Mouse (Mus musculus) left cerebral cortex, postnatal 25 days (tissue): ENCODE measurements at regions not wholly inside any gene's neighbourhood (a gene's known extent, or its start where the extent isn't known, plus 50 kb on each side); places are given as distances from the start of the nearest gene placed in this dataset.
A peak's percentile ranks its signal among the peaks of the same experiment; 100 is the strongest.

ENCODE experiments used
- DNase-seq, 2 experiments: peaks; one replicate each; pipeline ENCODE4 v3.0.0; 2022; ENCODE audit warnings: low spot score in 2 of 2, mixed read lengths in 1 of 2
- intact Hi-C: fragments of 180-260 bp; cut with DNase I; formaldehyde crosslinking; loops from one replicate; pipeline ENCODE4 v1.15.1; 2025

DNA sequence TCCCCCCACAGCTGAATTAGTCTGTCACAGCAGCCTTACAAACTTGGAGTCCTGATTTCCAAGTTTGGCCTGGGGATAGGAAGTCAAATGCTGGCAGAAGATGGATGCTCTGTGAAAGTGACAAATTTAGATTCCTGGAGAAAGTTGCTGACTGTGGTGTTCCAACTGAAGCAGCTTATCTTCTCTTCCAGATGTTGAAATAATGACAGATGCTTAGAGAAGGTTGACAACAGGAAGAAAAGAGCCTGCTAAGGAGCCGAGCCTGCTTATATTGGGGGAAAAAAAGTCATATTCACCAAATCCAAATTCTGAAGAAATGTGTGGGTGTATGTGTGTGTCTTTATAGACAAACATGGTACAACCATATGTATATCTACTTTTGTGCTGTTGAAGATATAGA is 1380.4 kb upstream of the Cdh8 start:
- no peak for DNase-seq
- intact Hi-C loops, result no loop called here

DNA sequence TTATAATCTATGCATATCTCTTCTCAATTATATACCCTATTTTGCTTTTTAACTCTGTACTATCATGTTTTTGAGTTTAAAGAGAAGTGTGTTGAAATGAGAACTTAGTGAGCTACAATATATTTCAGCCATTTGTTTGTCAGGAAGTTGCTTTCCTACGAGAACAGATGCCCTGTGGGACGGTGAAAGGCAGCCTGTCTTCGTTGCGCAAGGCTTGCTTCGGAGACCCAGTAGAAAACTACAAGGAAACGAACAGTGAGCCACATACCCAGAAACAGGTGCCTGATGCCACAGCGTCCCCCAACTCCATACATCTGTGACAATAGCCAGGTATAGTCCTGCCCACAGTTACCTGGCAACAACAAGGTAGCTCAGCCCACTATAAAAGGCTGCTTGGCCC is 1377.7 kb upstream of the Cdh8 start:
- intact Hi-C loops, result no loop called here
- no peak for DNase-seq

DNA sequence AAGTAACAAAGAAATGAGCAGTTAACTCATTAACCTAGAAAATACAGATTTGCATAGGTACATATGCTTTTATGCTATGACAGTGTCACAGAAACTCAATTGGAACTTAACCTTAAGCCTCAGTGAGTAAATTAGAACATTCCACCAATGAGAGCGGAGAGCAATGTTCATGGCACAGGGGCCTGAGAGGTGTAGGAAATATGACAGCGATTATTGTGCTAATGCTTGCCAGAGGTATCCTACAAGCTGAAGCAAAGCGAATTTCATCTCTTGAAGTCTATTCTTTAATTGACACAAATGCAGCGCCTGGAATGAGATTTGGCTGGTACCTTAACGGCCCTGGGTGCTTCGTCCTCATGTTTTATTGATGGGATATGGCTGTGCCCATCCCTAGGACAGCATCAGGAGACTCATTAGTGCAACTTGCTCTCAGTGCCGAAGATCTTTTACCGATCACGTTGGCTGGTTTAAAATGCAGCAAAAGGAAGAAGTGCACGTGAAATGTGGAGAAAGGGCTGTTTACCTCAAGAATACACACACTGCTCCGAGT is 1374.4 kb upstream of the Cdh8 start:
- intact Hi-C loops, result no loop called here
- no peak for DNase-seq

DNA sequence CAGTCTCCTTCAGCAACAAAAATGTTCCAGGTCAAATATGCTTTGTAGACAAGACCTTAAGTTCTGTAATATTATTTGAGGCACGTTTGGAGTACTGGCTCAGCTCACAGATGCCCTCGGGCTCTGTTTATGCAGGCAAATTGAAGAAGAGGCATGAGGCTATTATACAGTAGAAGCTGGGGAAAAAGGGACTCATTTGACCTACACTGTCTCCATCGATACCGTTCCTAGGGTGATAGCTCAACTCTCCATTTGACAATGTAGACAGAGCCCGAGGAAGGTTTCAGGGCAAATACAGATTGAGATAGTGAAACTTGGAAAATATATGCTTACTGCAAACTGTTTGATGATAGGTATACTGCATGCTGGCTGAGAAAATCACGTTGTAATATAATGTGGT is 1371.9 kb upstream of the Cdh8 start:
- DNase-seq, result no peak
- intact Hi-C loops, result no loop called here

DNA sequence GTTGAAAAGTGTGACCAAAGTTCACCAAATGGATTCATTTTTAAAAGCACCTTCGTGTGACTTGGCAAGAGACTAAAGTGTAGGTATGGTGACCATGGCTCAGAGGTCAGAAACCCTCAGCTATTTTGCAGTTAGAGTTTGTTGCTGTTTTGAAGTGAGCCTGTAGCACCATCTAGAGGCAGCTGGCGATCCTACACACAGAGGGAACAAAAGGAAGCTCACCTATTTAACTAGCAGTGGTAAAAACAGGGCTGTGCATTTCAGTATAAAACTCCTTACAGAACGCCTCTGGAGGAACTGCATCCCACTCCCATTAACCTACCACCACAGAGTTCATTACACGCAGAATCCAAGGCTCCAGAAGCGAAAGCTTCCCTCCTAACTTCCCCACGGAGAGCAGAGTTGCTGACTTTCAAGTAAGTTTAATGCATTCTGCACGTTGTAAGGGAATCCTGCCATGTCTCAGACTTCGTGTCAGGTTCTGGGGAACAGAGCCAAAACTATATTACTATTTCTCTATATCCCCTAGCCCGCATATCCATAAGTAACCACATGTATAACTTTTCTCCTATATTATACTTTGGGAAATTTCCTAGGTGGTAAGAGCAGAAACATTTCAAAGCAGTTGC is 1356.6 kb upstream of the Cdh8 start:
- DNase-seq, result peak; percentile 64 to 77
- intact Hi-C loops, result loop anchor here (5.0 kb wide), 1 partner anchor 1166 kb away; no protein-coding TSS in a partner anchor

DNA sequence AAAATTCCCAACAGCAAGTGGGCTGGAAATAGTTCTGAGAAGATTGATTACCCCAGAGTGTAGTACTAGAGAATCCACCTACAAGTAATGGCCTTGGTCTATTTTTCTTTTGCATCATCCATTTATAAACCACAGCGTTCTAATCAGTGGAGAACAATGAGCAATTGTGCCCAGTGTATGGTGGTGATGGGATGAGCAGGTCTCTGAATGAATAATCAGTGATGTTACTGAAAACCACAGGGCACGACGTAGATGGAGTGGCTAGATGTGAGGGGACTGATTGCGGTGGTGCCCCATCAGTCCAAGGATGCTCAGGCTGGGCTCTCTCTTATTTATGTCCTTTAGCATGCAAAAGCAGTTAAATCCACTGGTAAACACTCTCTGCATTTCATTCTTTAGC is 1353.3 kb upstream of the Cdh8 start:
- intact Hi-C loops, result loop anchor here (2.0 to 5.0 kb wide), 2 partner anchors 1162 to 1349 kb away; no protein-coding TSS in a partner anchor
- DNase-seq, result no peak

DNA sequence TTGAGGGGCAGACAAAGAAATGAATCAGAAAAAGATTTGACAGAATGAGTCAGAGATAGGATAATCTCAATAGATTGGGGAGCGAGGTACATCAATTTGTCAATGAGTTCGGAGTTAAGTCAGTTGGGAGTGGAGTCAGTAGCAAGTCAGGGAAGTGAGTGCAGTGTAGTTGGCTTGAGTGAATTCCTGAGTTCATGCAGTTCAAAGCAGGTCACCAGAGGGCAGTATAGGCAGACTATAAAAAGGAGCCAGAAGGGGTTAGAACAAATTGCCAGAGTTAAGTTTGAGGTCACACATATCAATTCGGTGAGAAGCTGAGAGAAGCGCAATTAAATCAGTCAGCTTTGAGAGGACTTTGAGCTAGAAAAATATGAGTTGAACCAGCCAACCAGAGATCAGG is 1317.7 kb upstream of the Cdh8 start:
- no peak for DNase-seq
- intact Hi-C loops, result no loop called here

DNA sequence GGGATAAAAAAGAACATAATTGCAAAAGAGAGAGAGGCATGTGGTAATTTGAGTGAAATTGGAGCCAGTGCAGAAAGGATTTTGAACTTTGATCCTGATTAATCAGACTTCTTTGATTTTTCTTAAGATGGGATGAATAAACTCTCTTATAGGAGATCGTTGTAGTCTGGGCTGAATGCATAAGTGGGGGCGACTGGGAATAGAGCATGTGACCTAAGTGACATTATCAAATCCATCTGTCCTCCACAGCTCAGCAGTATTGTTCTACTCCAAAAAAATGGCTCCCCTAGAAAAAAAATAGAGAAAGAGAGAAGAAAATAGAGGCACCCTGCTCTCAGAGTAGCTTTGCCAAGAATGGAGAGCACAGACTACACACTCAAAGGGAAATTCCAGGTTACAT is 1286.1 kb upstream of the Cdh8 start:
- DNase-seq, result no peak
- intact Hi-C loops, result no loop called here

DNA sequence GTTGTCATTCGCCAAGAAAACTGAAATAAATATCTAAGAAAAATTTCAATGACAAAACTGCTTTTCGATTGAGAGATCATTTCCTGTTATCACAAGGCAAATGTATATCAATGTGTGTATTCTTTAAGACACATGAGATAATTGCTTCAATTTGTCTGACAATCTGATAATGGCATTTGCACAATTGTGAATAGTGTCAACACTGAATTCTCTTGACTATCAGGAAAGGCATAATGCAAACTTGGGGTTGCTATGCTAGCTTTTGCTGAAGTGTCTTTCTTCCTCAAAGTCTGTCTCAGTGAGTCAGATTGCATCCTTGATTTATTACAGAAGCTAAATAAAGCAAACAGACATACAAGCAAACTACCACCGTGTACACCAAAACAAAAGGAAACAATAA is 1278.8 kb upstream of the Cdh8 start:
- DNase-seq, result no peak

DNA sequence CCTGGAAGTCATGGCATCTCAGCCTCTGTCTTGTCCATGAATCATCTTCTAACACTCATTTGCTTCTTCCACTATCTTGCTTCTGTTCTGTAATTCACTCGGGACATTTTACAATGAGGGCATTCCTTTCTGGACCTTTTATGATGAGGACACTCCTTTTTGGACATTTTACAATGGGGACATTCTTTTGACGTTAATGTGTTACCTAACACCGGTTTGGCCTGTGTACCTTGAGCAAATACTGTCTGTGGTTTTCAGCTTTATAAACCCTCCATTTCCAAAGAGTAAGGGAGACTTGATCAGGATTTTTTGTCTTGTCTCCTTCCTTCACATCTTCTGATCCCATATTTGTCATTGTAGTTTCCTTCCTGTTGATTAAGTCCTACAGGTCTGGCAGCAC is 1262.3 kb upstream of the Cdh8 start:
- DNase-seq, result no peak

More for the DNA sequence above, 1278.8 kb upstream of the Cdh8 start:
- intact Hi-C loops, result no loop called here

More for the DNA sequence above, 1262.3 kb upstream of the Cdh8 start:
- intact Hi-C loops, result no loop called here
